23 mouse cellular contexts compared by ENCODE assay signal in the genomic region with DNA sequence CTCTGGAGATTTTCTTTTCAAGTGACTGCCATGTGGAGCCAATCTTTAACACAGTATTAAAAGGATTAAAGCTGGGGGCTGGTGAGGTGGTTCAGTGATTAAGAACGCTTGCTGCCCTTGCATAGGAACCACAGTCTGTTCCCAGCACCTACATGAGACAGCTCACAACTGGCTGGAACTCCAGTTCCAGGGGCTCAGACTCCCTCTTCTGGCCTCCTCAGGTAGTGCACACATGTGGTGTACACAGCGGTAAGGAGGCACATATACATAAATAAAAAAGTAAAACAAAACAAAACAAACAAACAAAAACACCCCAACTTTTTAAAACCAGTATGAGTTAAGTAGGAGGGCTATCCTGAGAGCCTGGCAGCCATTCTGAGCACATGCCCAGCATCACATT. TPM values are rescaled to one million over a fixed set of nuclear protein-coding genes. Genes with fewer than 3 reads are reported as not detected.
DNase-seq lines count a peak whose midpoint lies in the region; ATAC-seq and TF ChIP-seq lines count a peak whose summit lies in the region.
"Had no signal": no experiment of that assay in that cellular context is flagged by ENCODE, and none has a peak within 500 bp of the region (broad histone marks: within the 10 kb centered on the region; RNA-seq: fewer than 3 reads in every experiment).

No protein-coding gene starts in this region.

- no peak for DNase-seq in hindbrain, postnatal 0 days (ENCODE audit: low spot score)
- no peak for DNase-seq in testis, postnatal 10 days (ENCODE audit: low spot score)
- DNase-seq in brain, embryonic 14.5 days (ENCODE audit: low read depth) = no peak
- no peak for DNase-seq in cerebellum, postnatal 4 days (ENCODE audit: low spot score in 2 of 2)
- no peak for DNase-seq in embryo, embryonic 10 days (ENCODE audit: low spot score)
- DNase-seq: adrenal gland, postnatal 36 days; cerebellum, adult 18-20 months; heart, postnatal 4 days; kidney, adult 2 months; kidney, postnatal 25 days; layer of hippocampus, adult 9-11 months; lung, adult 2 months; lung, postnatal 36 days; right cerebral cortex, adult 18-20 months; thymus, adult 2 months had no signal

- no peaks in the 10 kb centered on the region for H3K4me1 ChIP-seq in hindbrain, postnatal 0 days (ENCODE audit: insufficient read depth, low read length)
- no peaks in the 10 kb centered on the region for H3K4me1 ChIP-seq in hindbrain, embryonic 12.5 days
- H3K4me1 ChIP-seq in testis, adult 2 months (ENCODE audit: control insufficient read depth, insufficient read depth, low read length) = no peaks in the 10 kb centered on the region
- H3K4me1 ChIP-seq: embryonic facial prominence, embryonic 10.5 days; forebrain, embryonic 13.5 days had no signal

- H3K4me2 ChIP-seq in hindbrain, postnatal 0 days (ENCODE audit: low read depth, low read length) = no peak overlapping the region
- no peak overlapping the region for H3K4me2 ChIP-seq in hindbrain, embryonic 12.5 days (replicated peaks)
- H3K4me2 ChIP-seq: forebrain, embryonic 13.5 days; heart, embryonic 13.5 days; liver, embryonic 11.5 days had no signal

- H3K9me3 ChIP-seq in hindbrain, postnatal 0 days (ENCODE audit: low read length) = no peaks in the 10 kb centered on the region
- no peaks in the 10 kb centered on the region for H3K9me3 ChIP-seq in hindbrain, embryonic 12.5 days (replicated peaks)

- no peak overlapping the region for H3K4me3 ChIP-seq in hindbrain, postnatal 0 days (ENCODE audit: low read length)
- no peak overlapping the region for H3K4me3 ChIP-seq in hindbrain, embryonic 12.5 days
- H3K4me3 ChIP-seq in testis, adult 2 months (ENCODE audit: control insufficient read depth, low read depth, low read length) = no peak overlapping the region
- H3K4me3 ChIP-seq: embryonic facial prominence, embryonic 10.5 days; forebrain, embryonic 13.5 days; heart, embryonic 13.5 days had no signal

- no peak for TF ChIP-seq POLR2A in testis, adult 2 months (IDR thresholded peaks at IDR 0.05; ENCODE audit: control insufficient read depth, low read depth, low read length)
- no peak for TF ChIP-seq POLR2A in brain, embryonic 14.5 days (IDR thresholded peaks at IDR 0.05; ENCODE audit: borderline replicate concordance, extremely low read depth, insufficient read depth, insufficient read length, poor library complexity, severe bottlenecking)

- no peaks in the 10 kb centered on the region for H3K27me3 ChIP-seq in hindbrain, postnatal 0 days (ENCODE audit: insufficient read depth, low read length)
- H3K27me3 ChIP-seq in hindbrain, embryonic 12.5 days = no peaks in the 10 kb centered on the region
- no peaks in the 10 kb centered on the region for H3K27me3 ChIP-seq in testis, adult 2 months (ENCODE audit: control insufficient read depth, insufficient read depth, low read length)
- H3K27me3 ChIP-seq: forebrain, embryonic 13.5 days; heart, embryonic 13.5 days had no signal

- WGBS in hindbrain, postnatal 0 days = 86% methylated on average over 2 of the region's 2 CpGs
- WGBS in hindbrain, embryonic 12.5 days = 98% methylated on average over 2 of the region's 2 CpGs

- no peak for ATAC-seq in hindbrain, postnatal 0 days
- no peak for ATAC-seq in hindbrain, embryonic 12.5 days (ENCODE audit: low FRiP score)
- ATAC-seq: forebrain, embryonic 13.5 days; hindbrain, embryonic 16.5 days had no signal

- TF ChIP-seq CTCF in hindbrain, postnatal 0 days (IDR thresholded peaks at IDR 0.05; ENCODE audit: low read depth) = peak; percentile 23; the same call in 1 of the 2 replicates
- TF ChIP-seq CTCF in testis, adult 2 months (IDR thresholded peaks at IDR 0.05; ENCODE audit: control insufficient read depth, insufficient read depth, insufficient replicate concordance, low read depth, low read length) = peak; percentile 43; the same call in 1 of the 2 replicates
- TF ChIP-seq CTCF in brain, embryonic 14.5 days (IDR thresholded peaks at IDR 0.05; ENCODE audit: borderline replicate concordance, extremely low read depth, insufficient read depth, insufficient read length) = peak; percentile 4; the same call in 1 of the 2 replicates

- H3K9ac ChIP-seq in hindbrain, postnatal 0 days (replicated peaks; ENCODE audit: low read length) = no peak overlapping the region
- H3K9ac ChIP-seq in hindbrain, embryonic 12.5 days = no peak overlapping the region
- H3K9ac ChIP-seq: forebrain, embryonic 13.5 days; heart, embryonic 13.5 days had no signal

- H3K27ac ChIP-seq in hindbrain, postnatal 0 days = no peak overlapping the region
- no peak overlapping the region for H3K27ac ChIP-seq in hindbrain, embryonic 12.5 days
- H3K27ac ChIP-seq in testis, adult 2 months (ENCODE audit: control insufficient read depth, insufficient read depth, low read depth, low read length) = no peak overlapping the region
- H3K27ac ChIP-seq: embryonic facial prominence, embryonic 10.5 days; forebrain, embryonic 13.5 days; heart, embryonic 13.5 days had no signal

- H3K36me3 ChIP-seq in hindbrain, postnatal 0 days (ENCODE audit: insufficient read depth, low read length) = no peaks in the 10 kb centered on the region
- no peaks in the 10 kb centered on the region for H3K36me3 ChIP-seq in hindbrain, embryonic 12.5 days
- no peaks in the 10 kb centered on the region for H3K36me3 ChIP-seq in testis, adult 2 months (ENCODE audit: control insufficient read depth, insufficient read depth, low read length)
- H3K36me3 ChIP-seq: embryonic facial prominence, embryonic 10.5 days; G1E; heart, embryonic 13.5 days had no signal

RNA-seq across cellular contexts. Expression of a gene that starts 36.0 kb away (rescaled TPM):
- 0.94 and 1.6 TPM in 2 replicates for total RNA-seq in hindbrain, postnatal 0 days (2014; rRNA removed)
- 0.37 and 0.68 TPM in 2 replicates for polyA plus RNA-seq in hindbrain, postnatal 0 days (2015; fragmentation: Nextera tagmentation; extraction: Ambion mirVana)
- polyA plus RNA-seq in hindbrain, embryonic 12.5 days (2016; fragmentation: Nextera tagmentation; extraction: Ambion mirVana) = 0.80 and 0.86 TPM in 2 replicates
- 1.5 and 1.7 TPM in 2 replicates for polyA plus RNA-seq in testis, adult 2 months (2012; rRNA removed)
- polyA plus RNA-seq in brain, embryonic 14.5 days (2012; rRNA removed) = 1.4 and 1.6 TPM in 2 replicates
- polyA plus RNA-seq: G1E had no signal
